11 mouse cellular contexts compared by ENCODE assay signal in genomic region chrX:68839548-68840444, GRCm38 (mm10). TPM values are rescaled to one million over a fixed set of nuclear protein-coding genes. Genes with fewer than 3 reads are reported as not detected.
A peak's percentile ranks its signal among the peaks of the same experiment; 100 is the strongest.
DNase-seq lines count a peak whose midpoint lies in the region; ATAC-seq and TF ChIP-seq lines count a peak whose summit lies in the region.
"Had no signal": no experiment of that assay in that cellular context is flagged by ENCODE, and none has a peak within 500 bp of the region (broad histone marks: within the 10 kb centered on the region; RNA-seq: fewer than 3 reads in every experiment).

No protein-coding gene starts in this region.

- 20% methylated on average over 5 of the region's 5 CpGs for WGBS in kidney, adult 2 months
- WGBS in midbrain, embryonic 15.5 days: 33% methylated on average over 5 of the region's 5 CpGs

- H3K9ac ChIP-seq in MEL (ENCODE audit: control insufficient read depth, low read depth, low read length, poor library complexity, severe bottlenecking): no peak overlapping the region
- H3K9ac ChIP-seq in midbrain, embryonic 15.5 days: no peak overlapping the region
- H3K9ac ChIP-seq: limb, embryonic 15.5 days had no signal

- no peaks in the 10 kb centered on the region for H3K9me3 ChIP-seq in MEL (replicated peaks; ENCODE audit: insufficient read depth, low read length)
- no peaks in the 10 kb centered on the region for H3K9me3 ChIP-seq in midbrain, embryonic 15.5 days
- H3K9me3 ChIP-seq: limb, embryonic 15.5 days had no signal

- peak; percentile 2 for DNase-seq in kidney, adult 2 months
- DNase-seq in kidney, postnatal 14 days: no peak
- peak; percentile 9 for DNase-seq in MEL (ENCODE audit: low read depth, low spot score)
- DNase-seq in embryo, embryonic 11.5 days (ENCODE audit: low read depth, low spot score): peak; percentile 9
- no peak for DNase-seq in urinary bladder, adult 18-20 months (ENCODE audit: low spot score in 2 of 2)
- no peak for DNase-seq in left cerebral cortex, adult 18-20 months (ENCODE audit: low spot score in 2 of 2)
- DNase-seq in adrenal gland, adult 2 months: no peak

- peak; percentile 87 for ATAC-seq in midbrain, embryonic 15.5 days (replicated peaks)

- TF ChIP-seq POLR2A in kidney, adult 2 months (IDR thresholded peaks at IDR 0.05; ENCODE audit: low read depth, low read length): no peak
- TF ChIP-seq POLR2A in MEL (IDR thresholded peaks at IDR 0.05; ENCODE audit: control insufficient read depth in 1 of 2, insufficient read depth in 1 of 2, low read depth in 1 of 2, low read length in 2 of 2, poor library complexity in 1 of 2): no peak

- H3K4me1 ChIP-seq in kidney, adult 2 months (ENCODE audit: control insufficient read depth, insufficient read depth, low read length): no peaks in the 10 kb centered on the region
- no peaks in the 10 kb centered on the region for H3K4me1 ChIP-seq in MEL (ENCODE audit: control insufficient read depth in 1 of 2, insufficient read depth in 2 of 2, low read length in 2 of 2)
- H3K4me1 ChIP-seq in midbrain, embryonic 15.5 days: no peaks in the 10 kb centered on the region
- H3K4me1 ChIP-seq: limb, embryonic 15.5 days had no signal

- no peak overlapping the region for H3K27ac ChIP-seq in kidney, adult 2 months (ENCODE audit: insufficient read depth, low read depth, low read length)
- no peak overlapping the region for H3K27ac ChIP-seq in MEL (ENCODE audit: control insufficient read depth, low read depth, low read length)
- peak overlapping the region; percentile 42; the same call in 1 of the 2 replicates for H3K27ac ChIP-seq in midbrain, embryonic 15.5 days
- H3K27ac ChIP-seq: limb, embryonic 15.5 days had no signal

- peak; percentile 53 for TF ChIP-seq RAD21 in MEL (IDR thresholded peaks at IDR 0.05; ENCODE audit: low read depth, low read length)

- H3K79me2 ChIP-seq in MEL (ENCODE audit: control insufficient read depth, insufficient read depth, low read length, poor library complexity): no peaks in the 10 kb centered on the region

- no peaks in the 10 kb centered on the region for H3K36me3 ChIP-seq in kidney, adult 2 months (ENCODE audit: control insufficient read depth, insufficient read depth, low read length)
- no peaks in the 10 kb centered on the region for H3K36me3 ChIP-seq in MEL (ENCODE audit: control insufficient read depth in 1 of 2, insufficient read depth in 2 of 2, low read length in 2 of 2)
- no peaks in the 10 kb centered on the region for H3K36me3 ChIP-seq in midbrain, embryonic 15.5 days (replicated peaks)
- H3K36me3 ChIP-seq: limb, embryonic 15.5 days had no signal

- H3K4me2 ChIP-seq in midbrain, embryonic 15.5 days: no peak overlapping the region
- H3K4me2 ChIP-seq: limb, embryonic 15.5 days had no signal

- TF ChIP-seq EP300 in MEL (IDR thresholded peaks at IDR 0.05; ENCODE audit: low read depth in 1 of 2, low read length in 2 of 2): no peak

- H3K27me3 ChIP-seq in kidney, adult 2 months (replicated peaks; ENCODE audit: control insufficient read depth, insufficient read depth, low read length): no peaks in the 10 kb centered on the region
- H3K27me3 ChIP-seq in MEL (ENCODE audit: control insufficient read depth in 1 of 2, insufficient read depth in 2 of 2, low read length in 2 of 2): no peaks in the 10 kb centered on the region
- H3K27me3 ChIP-seq in midbrain, embryonic 15.5 days (replicated peaks): no peaks in the 10 kb centered on the region
- H3K27me3 ChIP-seq: limb, embryonic 15.5 days had no signal

- H3K4me3 ChIP-seq in kidney, adult 2 months (ENCODE audit: insufficient read depth, low read depth, low read length): no peak overlapping the region
- H3K4me3 ChIP-seq in MEL (ENCODE audit: control insufficient read depth in 1 of 2, insufficient read depth in 1 of 2, low read depth in 2 of 2, low read length in 2 of 2): no peak overlapping the region
- H3K4me3 ChIP-seq in midbrain, embryonic 15.5 days: no peak overlapping the region
- H3K4me3 ChIP-seq: limb, embryonic 15.5 days had no signal

- TF ChIP-seq CTCF in kidney, adult 2 months (conservative IDR thresholded peaks at IDR 0.05; ENCODE audit: insufficient read depth, insufficient read length, low read depth, low read length): no peak
- TF ChIP-seq CTCF in MEL (IDR thresholded peaks at IDR 0.05 in 2 of 3, conservative IDR thresholded peaks at IDR 0.05 in 1 of 3; ENCODE audit: control insufficient read depth in 1 of 3, insufficient read depth in 1 of 3, low read depth in 2 of 3, low read length in 3 of 3, poor library complexity in 1 of 3, severe bottlenecking in 1 of 3): peak in 2 of 3 experiments; percentile 16 to 44; a peak in 2 of 6 replicates

TF ChIP-seq in MEL, 35 proteins besides CTCF, POLR2A, EP300 and RAD21:
- TF ChIP-seq SMC3 (IDR thresholded peaks at IDR 0.05; ENCODE audit: low read depth, low read length) (peak; percentile 35), CHD1 (IDR thresholded peaks at IDR 0.05; ENCODE audit: low read depth, low read length) (no peak)

RNA-seq across cellular contexts. Expression of gene Gm14698, which starts 18.9 kb away (rescaled TPM):
- 0.30 and 0.56 TPM in 2 replicates for polyA plus RNA-seq in kidney, adult 2 months (2012; rRNA removed)
- total RNA-seq in MEL (2012; rRNA removed): 0.42 and 1.2 TPM in 2 replicates
- 1 to 10 TPM in 1 of 2 experiments, not detected in 1; 5.4 TPM for polyA plus RNA-seq in MEL (2012; ENCODE audit: insufficient read depth in 1 of 2, insufficient read length in 2 of 2, low read depth in 1 of 2, low replicate concordance in 2 of 2, missing spikeins in 1 of 2)
- polyA plus RNA-seq in midbrain, embryonic 15.5 days (2015; fragmentation: Nextera tagmentation; extraction: Ambion mirVana): 1.5 and 2.6 TPM in 2 replicates
- total RNA-seq in left cerebral cortex, adult 18-20 months (2021): 1 to 10 TPM in 1 of 2 experiments, under 1 TPM in 1; 0.35 to 1.1 TPM
- 1 to 10 TPM in 1 of 2 experiments, under 1 TPM in 1; 0.55 to 2.1 TPM for total RNA-seq in adrenal gland, adult 2 months (2021)
- 0.03 TPM in 1 of 2 replicates, not detected in the other for polyA plus RNA-seq in adrenal gland, adult 2 months (2012; rRNA removed)

RNA-seq across cellular contexts. Expression of gene Gm6812, which starts 53.1 kb away (rescaled TPM):
- polyA plus RNA-seq in kidney, adult 2 months (2012; rRNA removed): not detected in 2 replicates
- total RNA-seq in MEL (2012; rRNA removed): not detected in 2 replicates
- polyA plus RNA-seq in MEL (2012; ENCODE audit: insufficient read depth in 1 of 2, insufficient read length in 2 of 2, low read depth in 1 of 2, low replicate concordance in 2 of 2, missing spikeins in 1 of 2): not detected
- polyA plus RNA-seq in midbrain, embryonic 15.5 days (2015; fragmentation: Nextera tagmentation; extraction: Ambion mirVana): not detected in 2 replicates
- not detected for total RNA-seq in left cerebral cortex, adult 18-20 months (2021)
- total RNA-seq in adrenal gland, adult 2 months (2021): not detected
- not detected in 2 replicates for polyA plus RNA-seq in adrenal gland, adult 2 months (2012; rRNA removed)
- polyA plus RNA-seq: gonadal fat pad, adult 2 months; limb, embryonic 15.5 days; spleen, adult 2 months had no signal

Comparison
In these comparisons a context has a peak if more than half of its experiments do, and no peak if none do; other contexts are left out.
1. DNase-seq: peak in kidney, adult 2 months (single experiment), MEL (single experiment) and embryo, embryonic 11.5 days (single experiment); none in kidney, postnatal 14 days (single experiment), urinary bladder, adult 18-20 months (0 of 2), left cerebral cortex, adult 18-20 months (0 of 2) and adrenal gland, adult 2 months (single experiment).